Mouse (Mus musculus) CH12.LX (cell line): ENCODE results near the gene Olfr1265. TPM values are rescaled to one million over a fixed set of nuclear protein-coding genes. Genes with fewer than 3 reads are reported as not detected.

Source experiments
- DNase-seq: peaks from one replicate; pipeline ENCODE4 v3.0.0-alpha.2; 2013; ENCODE audit errors: extremely low read depth
- H3K27ac ChIP-seq: 2 replicates; pipeline ENCODE4 v1.5.1; 2012; ENCODE audit warnings: low read depth, mild to moderate bottlenecking, control low read depth, moderate library complexity; ENCODE audit not compliant: insufficient read depth
- H3K27me3 ChIP-seq: replicated peaks from 2 replicates; pipeline ENCODE3; 2012; ENCODE audit warnings: inconsistent platforms
- H3K36me3 ChIP-seq, 2 experiments: replicated peaks in 1 of 2; 2 replicates each; pipeline versions ENCODE3 to v1.6.1; 2012; ENCODE audit warnings: inconsistent platforms in 1 of 2, low read length in 1 of 2, mild to moderate bottlenecking in 1 of 2, mixed read lengths in 1 of 2, moderate library complexity in 1 of 2; ENCODE audit not compliant: control insufficient read depth in 1 of 2, insufficient read depth in 1 of 2
- H3K4me1 ChIP-seq, 2 experiments: 2 replicates each; pipeline ENCODE4 v1.6.1; 2012; ENCODE audit warnings: inconsistent platforms in 1 of 2, moderate library complexity in 1 of 2; ENCODE audit not compliant: insufficient read depth in 2 of 2, control insufficient read depth in 1 of 2
- H3K4me2 ChIP-seq: 2 replicates; pipeline ENCODE4 v1.6.1; 2012; ENCODE audit warnings: low read depth, mild to moderate bottlenecking, control low read depth; ENCODE audit not compliant: poor library complexity, insufficient read depth, severe bottlenecking
- H3K4me3 ChIP-seq, 3 experiments: fragments of 150-350 bp in 1 of 3; sonication (generic) in 1 of 3; replicated peaks in 1 of 3; 2 replicates each; pipeline versions ENCODE3 to v1.5.1; 2011 to 2012; ENCODE audit warnings: low read depth in 2 of 3, low read length in 2 of 3, mild to moderate bottlenecking in 2 of 3, moderate library complexity in 2 of 3, control low read depth in 1 of 3, improper control_type of control experiment in 1 of 3, inconsistent platforms in 1 of 3, mixed read lengths in 1 of 3; ENCODE audit not compliant: poor library complexity in 1 of 3
- H3K79me2 ChIP-seq: replicated peaks from 2 replicates; pipeline ENCODE4 v1.6.1; 2012; ENCODE audit warnings: mild to moderate bottlenecking, moderate library complexity; ENCODE audit not compliant: control insufficient read depth, poor library complexity, insufficient read depth, severe bottlenecking; ENCODE audit errors: extremely low read depth
- H3K9ac ChIP-seq: 2 replicates; pipeline ENCODE4 v1.6.1; 2012; ENCODE audit warnings: low read depth, mild to moderate bottlenecking, control low read depth, moderate library complexity; ENCODE audit not compliant: insufficient read depth
- H3K9me3 ChIP-seq: replicated peaks from 2 replicates; pipeline ENCODE3; 2012; ENCODE audit warnings: low read length, inconsistent platforms, mixed read lengths
- BHLHE40 ChIP-seq: IDR thresholded peaks from 2 replicates; pipeline ENCODE4 v1.6.1; 2011; ENCODE audit warnings: mild to moderate bottlenecking, low read depth, low read length, improper control_type of control experiment
- CHD1 ChIP-seq: IDR thresholded peaks from 2 replicates; pipeline ENCODE4 v1.6.1; 2012; ENCODE audit warnings: low read depth, low read length, improper control_type of control experiment, inconsistent platforms
- CTCF ChIP-seq, 2 experiments: IDR thresholded peaks in 1 of 2; conservative IDR thresholded peaks in 1 of 2; 2 replicates each; pipeline ENCODE4 v1.5.1; 2011 to 2012; ENCODE audit warnings: low read depth in 2 of 2, low read length in 2 of 2, improper control_type of control experiment in 1 of 2, inconsistent platforms in 1 of 2, mild to moderate bottlenecking in 1 of 2, moderate library complexity in 1 of 2
- ELF1 ChIP-seq: IDR thresholded peaks from 2 replicates; pipeline ENCODE4 v1.6.1; 2014; ENCODE audit warnings: low read depth, mild to moderate bottlenecking, inconsistent platforms, low read length, improper control_type of control experiment
- GABPA ChIP-seq: IDR thresholded peaks from 2 replicates; pipeline ENCODE4 v1.6.1; 2012; ENCODE audit warnings: low read depth, low read length, improper control_type of control experiment, inconsistent platforms; ENCODE audit not compliant: insufficient replicate concordance
- HCFC1 ChIP-seq: IDR thresholded peaks from 2 replicates; pipeline ENCODE4 v1.6.1; 2012; ENCODE audit warnings: low read depth, mild to moderate bottlenecking, inconsistent platforms, low read length, improper control_type of control experiment
- JUN ChIP-seq: IDR thresholded peaks from 2 replicates; pipeline ENCODE4 v1.6.1; 2011; ENCODE audit warnings: low read depth, mild to moderate bottlenecking, low read length, improper control_type of control experiment, moderate library complexity; ENCODE audit not compliant: insufficient read depth
- JUND ChIP-seq: conservative IDR thresholded peaks from 2 replicates; pipeline ENCODE4 v1.6.1; 2011; ENCODE audit warnings: low read depth, low read length, improper control_type of control experiment
- MAFK ChIP-seq: IDR thresholded peaks from 2 replicates; pipeline ENCODE4 v1.6.1; 2011; ENCODE audit warnings: low read length, improper control_type of control experiment; ENCODE audit not compliant: insufficient replicate concordance
- MAX ChIP-seq: IDR thresholded peaks from 2 replicates; pipeline ENCODE4 v1.6.1; 2011; ENCODE audit warnings: low read length, improper control_type of control experiment
- MAZ ChIP-seq: IDR thresholded peaks from 2 replicates; pipeline ENCODE4 v1.6.1; 2012; ENCODE audit warnings: low read depth, mild to moderate bottlenecking, inconsistent platforms, low read length, improper control_type of control experiment, moderate library complexity
- MEF2A ChIP-seq: IDR thresholded peaks from 2 replicates; pipeline ENCODE4 v1.6.1; 2014; ENCODE audit warnings: low read depth, mild to moderate bottlenecking, inconsistent platforms, low read length, improper control_type of control experiment, borderline replicate concordance
- MXI1 ChIP-seq: IDR thresholded peaks from 2 replicates; pipeline ENCODE4 v1.6.1; 2011; ENCODE audit warnings: mild to moderate bottlenecking, low read depth, low read length, improper control_type of control experiment
- MYC ChIP-seq: IDR thresholded peaks from 2 replicates; pipeline ENCODE4 v1.6.1; 2011; ENCODE audit warnings: low read depth, mild to moderate bottlenecking, improper control_type of control experiment, low read length
- PAX5 ChIP-seq: IDR thresholded peaks from 2 replicates; pipeline ENCODE4 v1.6.1; 2012; ENCODE audit warnings: low read length, inconsistent platforms, mixed read lengths
- POLR2A ChIP-seq: IDR thresholded peaks from 2 replicates; pipeline ENCODE4 v1.6.1; 2011; ENCODE audit warnings: low read depth, mild to moderate bottlenecking, improper control_type of control experiment, low read length
- POLR2AphosphoS2 ChIP-seq: IDR thresholded peaks from 2 replicates; pipeline ENCODE4 v1.6.1; 2011; ENCODE audit warnings: low read depth, low read length, improper control_type of control experiment
- RAD21 ChIP-seq: IDR thresholded peaks from 2 replicates; pipeline ENCODE4 v1.6.1; 2011; ENCODE audit warnings: low read depth, mild to moderate bottlenecking, low read length, improper control_type of control experiment, moderate library complexity
- RCOR1 ChIP-seq: conservative IDR thresholded peaks from 2 replicates; pipeline ENCODE4 v1.6.1; 2012; ENCODE audit warnings: low read depth, mild to moderate bottlenecking, inconsistent platforms, low read length, improper control_type of control experiment
- SIN3A ChIP-seq: IDR thresholded peaks from 2 replicates; pipeline ENCODE4 v1.6.1; 2012; ENCODE audit warnings: low read length, improper control_type of control experiment, inconsistent platforms
- TBP ChIP-seq: conservative IDR thresholded peaks from 2 replicates; pipeline ENCODE4 v1.6.1; 2011; ENCODE audit warnings: low read depth, low read length, improper control_type of control experiment
- TCF12 ChIP-seq: IDR thresholded peaks from 2 replicates; pipeline ENCODE4 v1.6.1; 2014; ENCODE audit warnings: low read depth, mild to moderate bottlenecking, inconsistent platforms, low read length, improper control_type of control experiment
- UBTF ChIP-seq: IDR thresholded peaks from 2 replicates; pipeline ENCODE4 v1.6.1; 2012; ENCODE audit warnings: low read depth, mild to moderate bottlenecking, inconsistent platforms, low read length, improper control_type of control experiment, moderate library complexity
- USF2 ChIP-seq: conservative IDR thresholded peaks from 2 replicates; pipeline ENCODE4 v1.6.1; 2011; ENCODE audit warnings: low read depth, low read length, improper control_type of control experiment
- ZKSCAN1 ChIP-seq: IDR thresholded peaks from 2 replicates; pipeline ENCODE4 v1.6.1; 2012; ENCODE audit warnings: low read depth, inconsistent platforms, low read length, improper control_type of control experiment, borderline replicate concordance
- dilution Hi-C: fragments of 300-500 bp; cut with MboI; formaldehyde crosslinking; loops from 2 replicates; pipeline ENCODE4 v1.14.3; 2020; ENCODE audit warnings: low sequenced_read_pairs; ENCODE audit not compliant: extremely low pct_unique_long_range_greater_than_20kb, extremely low pct_ligation_motif_present
- in situ Hi-C: fragments of 300-500 bp; cut with MboI; formaldehyde crosslinking; loops from 3 replicates; pipeline ENCODE4 v1.14.3; 2019; ENCODE audit warnings: low sequenced_read_pairs, low pct_ligation_motif_present, low pct_unique_long_range_greater_than_20kb, mixed read lengths
- polyA plus RNA-seq: library from polyadenylated mRNA; unstranded; fragments of >175 nt; gene quantifications from 2 replicates; pipeline ENCODE4 v1.2.1, GENCODE M21; 2012; ENCODE audit warnings: low read depth; ENCODE audit not compliant: insufficient read length
- total RNA-seq, 2 experiments: library from RNA; depleted of rRNA; stranded (reverse); fragments of 300-350 nt in 1 of 2; fragments of >200 nt in 1 of 2; gene quantifications; 2 replicates each; pipeline ENCODE4 v1.2.3; 2012 to 2014

The Olfr1265 gene
- total RNA-seq (2012; rRNA removed) (not detected in 2 replicates), total RNA-seq (2014; rRNA removed) (not detected in 2 replicates), polyA plus RNA-seq (not detected in 2 replicates)

DNA sequence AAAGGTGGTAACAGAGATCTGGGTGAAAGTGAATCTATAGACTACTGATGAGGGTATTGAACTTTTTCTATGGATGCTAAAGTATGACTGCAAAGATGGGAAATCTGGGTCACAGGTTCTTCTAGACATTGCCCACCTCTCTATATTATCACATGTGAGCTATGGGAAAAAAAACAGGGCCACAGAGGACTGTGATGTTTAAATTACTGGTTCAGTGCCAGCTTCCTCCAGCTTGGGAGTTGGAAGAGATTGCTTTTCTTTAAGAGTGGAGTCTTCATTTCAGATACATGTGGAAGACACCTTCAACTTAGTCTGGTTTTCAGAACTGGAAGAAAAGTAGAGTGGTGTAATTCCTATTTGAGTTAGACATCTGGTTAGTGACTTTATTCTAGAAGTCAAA lies at the start of gene Olfr1265:
Gene Olfr1265 (plus strand): TSS at position 301 of the 400 bp plus-strand sequence.
- dilution Hi-C loops = no loop called here
- Histone ChIP-seq H3K27me3 (no peaks in the 10 kb centered on the region), H3K9ac (no peak within 1 kb of the TSS), H3K27ac (no peak within 1 kb of the TSS), H3K4me1 (no peaks in the 10 kb centered on the region), H3K4me2 (no peak within 1 kb of the TSS), H3K9me3 (no peaks in the 10 kb centered on the region), H3K79me2 (no peaks in the 10 kb centered on the region), H3K4me3 (no peak within 1 kb of the TSS), H3K36me3 (no peaks in the 10 kb centered on the region)
- no peak for DNase-seq
- in situ Hi-C loops = no loop called here
- no peak for TF ChIP-seq POLR2A
- no peak for TF ChIP-seq BHLHE40
- no peak for TF ChIP-seq MAZ
- no peak for TF ChIP-seq JUN
- TF ChIP-seq GABPA = no peak
- TF ChIP-seq MEF2A = no peak
- no peak for TF ChIP-seq JUND
- TF ChIP-seq HCFC1 = no peak
- TF ChIP-seq CTCF (conservative IDR thresholded peaks at IDR 0.05 in 1 of 2, IDR thresholded peaks at IDR 0.05 in 1 of 2; ENCODE audit: low read depth in 2 of 2, low read length in 2 of 2) = no peak
- TF ChIP-seq UBTF = no peak
- no peak for TF ChIP-seq USF2
- TF ChIP-seq RCOR1 = no peak
- TF ChIP-seq ZKSCAN1 = no peak
- TF ChIP-seq CHD1 = no peak
- TF ChIP-seq POLR2AphosphoS2 = no peak
- no peak for TF ChIP-seq MAX

DNA sequence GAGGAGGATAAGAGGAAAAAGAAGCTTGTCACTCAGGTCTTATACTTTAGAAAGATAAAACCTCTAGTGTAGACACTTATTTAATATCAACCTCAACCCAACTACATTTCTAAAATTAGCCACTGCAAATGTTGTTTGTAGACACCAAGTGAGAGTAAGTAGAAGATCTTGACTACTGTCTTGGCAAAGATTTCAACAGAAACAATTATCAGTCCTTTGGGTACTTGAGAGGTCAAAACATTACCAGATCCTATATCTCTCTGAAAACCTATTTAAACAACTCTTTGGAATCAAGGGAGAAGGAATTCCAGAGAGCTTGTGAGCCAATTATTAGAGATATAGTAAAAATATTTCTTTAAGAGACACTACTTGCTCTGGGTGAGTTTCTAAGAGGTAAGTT lies 44.2 kb upstream of the Olfr1265 start, which contains the start of gene Olfr1261:
Gene Olfr1261 (plus strand): TSS at position 301 of the 400 bp plus-strand sequence.
- Histone ChIP-seq H3K9me3 (no peaks in the 10 kb centered on the region), H3K27ac (no peak within 1 kb of the TSS), H3K9ac (no peak within 1 kb of the TSS), H3K4me2 (no peak within 1 kb of the TSS), H3K4me1 (no peaks in the 10 kb centered on the region), H3K27me3 (peaks cover 1% of the 10 kb centered on the region), H3K4me3 (no peak within 1 kb of the TSS), H3K79me2 (no peaks in the 10 kb centered on the region), H3K36me3 (no peaks in the 10 kb centered on the region)
- DNase-seq = no peak
- in situ Hi-C loops = no loop called here
- dilution Hi-C loops = no loop called here
- TF ChIP-seq USF2 (no peak), POLR2AphosphoS2 (no peak), MAFK (no peak), ELF1 (no peak), PAX5 (no peak), RAD21 (no peak), POLR2A (no peak), MYC (no peak), TBP (no peak), MXI1 (no peak), SIN3A (no peak), TCF12 (no peak), MAX (no peak), ZKSCAN1 (no peak), JUND (no peak)
